Mouse (Mus musculus) hindbrain, embryonic 11.5 days (tissue): Measurements from ENCODE around the gene Rtn2. TPM values are rescaled to one million over a fixed set of nuclear protein-coding genes. Genes with fewer than 3 reads are reported as not detected.

Source experiments
- ATAC-seq: fragments of 200-750 bp; cut with Nextera tagmentation; 2 replicates; pipeline ENCODE4 v1.8.0; 2017; ENCODE audit warnings: mild to moderate bottlenecking, moderate TSS enrichment, moderate library complexity; ENCODE audit not compliant: low FRiP score
- DNase-seq: peaks from one replicate; pipeline ENCODE4 v3.0.0-alpha.2; 2015; ENCODE audit warnings: low spot score
- H3K27ac ChIP-seq: fragments of 300-500 bp; sonication (generic); 2 replicates; pipeline ENCODE4 v1.5.1; 2014; ENCODE audit warnings: mild to moderate bottlenecking, low read depth, low read length
- H3K27me3 ChIP-seq: fragments of 300-500 bp; sonication (generic); 2 replicates; pipeline ENCODE4 v1.6.1; 2014; ENCODE audit warnings: mild to moderate bottlenecking, low read length, moderate library complexity, mixed read lengths; ENCODE audit not compliant: control insufficient read depth, insufficient read depth
- H3K36me3 ChIP-seq: fragments of 300-500 bp; sonication (generic); 2 replicates; pipeline ENCODE4 v1.6.1; 2014; ENCODE audit warnings: mild to moderate bottlenecking, low read length, moderate library complexity, mixed read lengths; ENCODE audit not compliant: control insufficient read depth, insufficient read depth
- H3K4me1 ChIP-seq: fragments of 300-500 bp; sonication (generic); replicated peaks from 2 replicates; pipeline ENCODE4 v1.6.1; 2014; ENCODE audit warnings: low read length, mixed read lengths; ENCODE audit not compliant: control insufficient read depth, insufficient read depth
- H3K4me2 ChIP-seq: fragments of 300-500 bp; sonication (generic); replicated peaks from 2 replicates; pipeline ENCODE4 v1.6.1; 2014; ENCODE audit warnings: mild to moderate bottlenecking, low read depth, low read length
- H3K4me3 ChIP-seq: fragments of 300-500 bp; sonication (generic); 2 replicates; pipeline ENCODE4 v1.5.1; 2014; ENCODE audit warnings: low read depth, low read length
- H3K9ac ChIP-seq: fragments of 300-500 bp; sonication (generic); 2 replicates; pipeline ENCODE4 v1.6.1; 2014; ENCODE audit warnings: low read depth, low read length
- H3K9me3 ChIP-seq: fragments of 300-500 bp; sonication (generic); 2 replicates; pipeline ENCODE4 v1.6.1; 2016; ENCODE audit warnings: low read length; ENCODE audit not compliant: control insufficient read depth
- WGBS: fragments of 180-500 bp; shearing (Covaris S2); extraction: QIAGEN DNeasy Blood & Tissue Kit; methylation state at CpG from one replicate; pipeline ENCODE4 v1.1.7; 2014; 5-methylcytosine and 5-hydroxymethylcytosine counted together
- polyA plus RNA-seq: library from polyadenylated mRNA; unstranded; fragments of >200 nt; fragmentation: Nextera tagmentation; extraction: Ambion mirVana; gene quantifications from 2 replicates; pipeline ENCODE4 v1.2.1, GENCODE M21; 2014

Gene Rtn2
- polyA plus RNA-seq, result 49.6 and 52.1 TPM in 2 replicates

DNA sequence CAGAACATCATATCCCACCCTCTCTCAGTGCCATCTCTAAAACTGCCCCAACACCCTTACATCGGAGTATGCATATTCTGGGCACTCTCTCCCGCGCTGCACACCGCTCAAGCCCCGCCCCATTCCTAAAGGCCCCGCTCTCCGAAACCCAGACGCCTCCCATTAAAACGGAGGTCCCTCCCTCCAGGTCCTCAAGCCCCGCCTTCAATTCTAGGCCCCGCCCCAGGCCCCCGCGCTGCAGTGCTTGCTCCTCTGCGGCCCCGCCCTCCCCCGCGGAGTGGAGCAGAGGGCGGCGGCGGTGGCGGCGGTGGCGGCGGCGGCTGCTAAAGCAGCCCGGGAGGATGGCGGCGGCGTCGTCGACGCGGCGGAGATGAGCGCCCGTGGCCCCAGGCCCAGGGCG, at the start of gene Rtn2:
Rtn2 (plus strand) TSS at position 240 of the 400 bp plus-strand sequence.
- H3K9me3 ChIP-seq, result no peaks in the 10 kb centered on the region
- peak within 1 kb of the TSS; percentile 95 for H3K9ac ChIP-seq
- H3K4me1 ChIP-seq, result no peaks in the 10 kb centered on the region; the same call in none of the 2 replicates
- H3K4me3 ChIP-seq, result peak within 1 kb of the TSS; percentile 81
- peak within 1 kb of the TSS; percentile 83 for H3K27ac ChIP-seq
- ATAC-seq (peak; percentile 85), DNase-seq (peak; percentile 92)
- peaks cover 2% of the 10 kb centered on the region; the same call in 1 of the 2 replicates for H3K36me3 ChIP-seq
- peaks cover 40% of the 10 kb centered on the region for H3K27me3 ChIP-seq
- under 1% methylated on average over 36 of the region's 37 CpGs for WGBS
- peak within 1 kb of the TSS; percentile 85 for H3K4me2 ChIP-seq

DNA sequence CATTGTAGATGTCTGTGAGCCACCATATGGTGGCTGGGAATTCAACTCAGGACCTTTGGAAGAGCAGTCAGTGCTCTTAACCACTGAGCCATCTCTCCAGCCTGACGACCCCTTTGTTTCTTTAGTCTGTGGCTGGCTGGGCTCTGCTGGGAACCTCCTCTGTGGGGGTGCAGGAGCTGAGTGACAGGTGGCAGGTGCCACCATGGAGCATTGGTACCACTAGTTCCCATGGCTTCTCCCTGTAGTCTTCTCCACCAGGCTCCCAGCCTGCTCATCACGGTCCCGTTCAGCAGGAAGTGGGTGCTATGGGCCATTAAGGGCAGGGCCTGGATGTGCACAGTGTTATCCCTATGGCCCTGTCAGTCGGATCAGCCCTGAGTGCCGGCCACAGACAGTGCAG, 47.8 kb upstream of the Rtn2 start:
- no peaks in the 10 kb centered on the region for H3K27me3 ChIP-seq
- no peak overlapping the region for H3K4me2 ChIP-seq
- H3K9me3 ChIP-seq, result no peaks in the 10 kb centered on the region
- H3K4me3 ChIP-seq, result no peak overlapping the region
- DNase-seq (no peak), ATAC-seq (no peak)
- H3K9ac ChIP-seq, result no peak overlapping the region
- peaks cover under 1% of the 10 kb centered on the region; the same call in 1 of the 2 replicates for H3K4me1 ChIP-seq
- H3K36me3 ChIP-seq, result no peaks in the 10 kb centered on the region
- no peak overlapping the region for H3K27ac ChIP-seq
- 83% methylated on average over 5 of the region's 5 CpGs for WGBS

DNA sequence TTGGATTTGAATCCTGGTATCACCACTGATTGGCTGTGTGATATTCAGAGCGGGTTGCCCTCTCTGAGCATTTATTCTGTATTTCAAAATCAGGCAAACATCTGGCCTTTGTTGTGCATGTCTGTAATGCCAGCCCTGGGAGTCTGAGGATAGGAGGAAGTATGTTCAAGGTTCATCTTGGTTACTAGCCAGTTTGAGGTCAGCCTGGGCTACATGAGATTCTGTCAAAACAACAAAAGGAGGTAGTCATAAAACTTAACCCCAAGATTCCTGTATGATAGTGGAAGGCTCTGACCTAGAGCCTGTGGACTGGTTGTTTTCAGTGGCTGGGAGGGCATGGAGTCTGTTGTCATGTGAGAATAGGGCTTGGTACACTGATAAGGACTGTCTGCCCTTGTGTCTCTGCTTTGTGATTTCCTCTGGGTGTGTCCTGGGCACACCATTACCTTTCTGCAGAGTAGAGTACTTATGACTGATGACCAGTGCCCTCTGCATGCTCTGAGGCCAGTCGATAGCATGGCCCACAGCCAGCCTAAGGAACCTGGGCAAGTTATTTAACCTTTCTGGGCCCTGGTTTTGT, 47.2 kb upstream of the Rtn2 start:
- DNase-seq (no peak), ATAC-seq (no peak)
- Histone ChIP-seq H3K27ac (no peak overlapping the region), H3K4me2 (no peak overlapping the region), H3K27me3 (no peaks in the 10 kb centered on the region), H3K36me3 (no peaks in the 10 kb centered on the region), H3K4me3 (no peak overlapping the region), H3K9me3 (no peaks in the 10 kb centered on the region), H3K9ac (no peak overlapping the region), H3K4me1 (no peaks in the 10 kb centered on the region)
- WGBS, result 92% methylated on average over 2 of the region's 2 CpGs

DNA sequence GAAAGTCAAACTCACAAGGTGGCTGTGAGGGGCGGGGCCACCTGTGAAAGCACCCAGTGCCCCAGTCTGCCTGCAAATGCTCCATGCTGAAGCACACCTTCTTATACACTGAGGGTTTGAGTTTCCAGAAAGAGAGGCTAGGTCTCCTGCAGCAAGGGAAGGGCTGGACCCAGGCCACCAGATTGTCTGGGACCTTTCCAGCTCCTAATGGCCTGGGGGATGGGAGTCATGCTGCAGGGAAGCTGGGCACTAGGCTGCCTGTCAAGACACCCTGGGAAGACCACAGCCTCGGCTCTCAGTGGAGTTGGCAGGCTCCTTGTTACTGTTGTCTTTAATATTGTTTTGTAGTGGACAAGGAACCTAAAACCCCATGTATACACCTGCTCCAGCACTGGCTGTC, 46.0 kb upstream of the Rtn2 start:
- Histone ChIP-seq H3K9me3 (no peaks in the 10 kb centered on the region), H3K27me3 (no peaks in the 10 kb centered on the region), H3K36me3 (no peaks in the 10 kb centered on the region), H3K4me3 (no peak overlapping the region), H3K4me2 (no peak overlapping the region), H3K4me1 (no peaks in the 10 kb centered on the region), H3K27ac (no peak overlapping the region), H3K9ac (no peak overlapping the region)
- DNase-seq (no peak), ATAC-seq (no peak)
- 80% methylated on average over 2 of the region's 2 CpGs for WGBS

DNA sequence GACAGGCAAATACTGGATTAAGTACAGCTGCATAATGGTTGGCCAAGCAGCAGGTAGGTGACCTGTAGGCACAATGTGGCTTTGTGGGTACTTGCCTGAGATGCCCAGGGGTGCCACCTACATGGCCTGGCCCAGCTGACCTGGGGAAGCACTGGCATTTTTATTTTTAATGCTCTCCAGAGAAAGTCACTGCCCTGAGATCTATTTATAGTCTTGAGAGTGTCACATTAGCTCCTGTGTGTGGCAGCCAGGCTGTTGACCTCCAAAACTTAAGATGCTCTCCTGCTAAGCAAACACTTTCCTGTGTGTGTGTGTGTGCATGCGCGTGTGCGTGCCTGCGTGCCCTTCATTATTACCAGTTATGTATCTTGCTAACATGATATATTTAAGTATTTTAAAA, 44.1 kb upstream of the Rtn2 start:
- no peak overlapping the region for H3K27ac ChIP-seq
- H3K4me2 ChIP-seq, result no peak overlapping the region
- WGBS, result 98% methylated on average over 4 of the region's 4 CpGs
- no peaks in the 10 kb centered on the region for H3K36me3 ChIP-seq
- ATAC-seq, result no peak
- no peak overlapping the region for H3K4me3 ChIP-seq
- H3K27me3 ChIP-seq, result no peaks in the 10 kb centered on the region
- H3K4me1 ChIP-seq, result no peaks in the 10 kb centered on the region
- no peaks in the 10 kb centered on the region for H3K9me3 ChIP-seq
- no peak for DNase-seq
- H3K9ac ChIP-seq, result no peak overlapping the region

DNA sequence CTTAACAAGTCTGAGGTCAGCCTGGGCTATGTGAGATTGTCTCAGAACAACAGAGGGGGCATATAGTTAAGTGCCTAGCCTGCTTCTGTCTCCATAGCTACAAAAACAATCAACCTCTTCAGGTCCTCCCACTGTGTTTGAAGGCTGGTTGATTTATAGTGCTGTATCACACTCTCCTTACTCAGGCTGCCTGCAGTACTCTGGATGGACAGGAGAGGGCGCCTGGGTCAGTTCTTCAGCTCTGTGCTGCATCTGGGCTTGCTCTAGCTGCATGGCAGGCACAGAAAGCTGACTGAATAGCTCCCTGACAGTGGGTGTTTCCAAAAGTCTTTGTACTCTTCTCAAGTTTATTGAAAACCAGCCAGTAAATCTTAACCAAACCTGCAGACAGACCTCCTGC, 43.0 kb upstream of the Rtn2 start:
- H3K4me3 ChIP-seq, result no peak overlapping the region
- 0 out of 2 replicates have a peak, but pooled peaks cover under 1% of the 10 kb centered on the region for H3K36me3 ChIP-seq
- no peak overlapping the region for H3K4me2 ChIP-seq
- H3K27ac ChIP-seq, result no peak overlapping the region
- 0% methylated on average over 1 of the region's 1 CpGs for WGBS
- no peak overlapping the region for H3K9ac ChIP-seq
- H3K27me3 ChIP-seq, result no peaks in the 10 kb centered on the region
- ATAC-seq (peak; percentile 94), DNase-seq (peak; percentile 95)
- H3K9me3 ChIP-seq, result no peaks in the 10 kb centered on the region
- H3K4me1 ChIP-seq, result no peaks in the 10 kb centered on the region

DNA sequence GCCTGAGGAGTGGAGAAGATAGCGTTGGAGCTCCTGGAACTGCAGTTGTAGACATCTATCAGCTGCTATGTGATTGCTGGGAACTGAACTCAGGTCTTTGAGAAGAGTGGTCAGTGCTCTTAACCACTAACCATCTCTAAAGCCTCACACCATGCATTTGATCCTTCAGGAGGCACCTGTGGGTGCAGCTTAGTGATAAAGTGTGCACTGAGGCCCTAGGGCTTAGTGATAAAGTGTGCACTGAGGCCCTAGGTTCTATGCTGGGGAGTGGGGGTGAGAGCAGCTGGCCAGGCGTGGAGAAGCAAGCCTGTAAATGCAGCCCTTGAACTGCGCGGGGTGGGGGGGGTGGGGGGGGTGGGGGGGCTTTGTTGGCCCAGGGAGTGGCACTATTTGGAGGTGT, 42.4 kb upstream of the Rtn2 start:
- 0 out of 2 replicates have a peak, but pooled peaks have one; percentile 4 for ATAC-seq
- H3K4me1 ChIP-seq, result no peaks in the 10 kb centered on the region
- H3K9ac ChIP-seq, result no peak overlapping the region
- H3K27me3 ChIP-seq, result no peaks in the 10 kb centered on the region
- H3K4me2 ChIP-seq, result no peak overlapping the region
- 0 out of 2 replicates have a peak, but pooled peaks cover 3% of the 10 kb centered on the region for H3K36me3 ChIP-seq
- no peak overlapping the region for H3K4me3 ChIP-seq
- no peak overlapping the region for H3K27ac ChIP-seq
- 79% methylated on average over 1 of the region's 4 CpGs for WGBS
- DNase-seq, result no peak
- H3K9me3 ChIP-seq, result no peaks in the 10 kb centered on the region

DNA sequence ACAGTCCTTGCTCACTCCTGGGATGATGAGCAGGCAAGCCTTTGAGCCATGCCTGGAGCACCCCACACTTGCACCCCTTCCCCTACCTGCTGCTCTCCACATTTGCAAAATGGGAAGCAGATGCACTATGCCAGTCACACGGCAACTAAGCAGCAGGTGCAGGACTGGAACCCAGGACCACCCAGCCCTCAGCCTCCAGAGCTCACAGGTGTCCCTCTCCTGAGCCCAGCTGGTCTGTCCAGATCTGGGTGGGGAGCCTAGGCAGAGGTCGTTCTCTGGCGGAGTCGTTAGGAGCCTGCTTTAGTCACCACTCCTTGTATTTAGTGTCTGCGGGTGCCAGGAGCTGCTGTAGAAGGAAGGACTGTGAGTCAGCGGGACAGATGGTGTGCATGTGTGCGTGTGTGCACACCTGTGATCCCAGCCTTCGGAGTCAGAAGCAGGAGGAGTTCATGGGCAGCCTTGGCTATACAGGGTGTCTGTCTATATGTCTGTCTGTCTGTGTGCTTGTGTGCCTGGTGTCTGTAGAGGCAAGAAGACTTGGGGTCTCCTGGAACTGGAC, 41.4 kb upstream of the Rtn2 start:
- H3K36me3 ChIP-seq, result peaks cover 5% of the 10 kb centered on the region; the same call in 1 of the 2 replicates
- H3K27ac ChIP-seq, result no peak overlapping the region
- no peaks in the 10 kb centered on the region for H3K27me3 ChIP-seq
- H3K4me3 ChIP-seq, result no peak overlapping the region
- no peak for ATAC-seq
- 92% methylated on average over 8 of the region's 8 CpGs for WGBS
- no peak overlapping the region for H3K4me2 ChIP-seq
- no peaks in the 10 kb centered on the region for H3K9me3 ChIP-seq
- H3K4me1 ChIP-seq, result no peaks in the 10 kb centered on the region
- no peak overlapping the region for H3K9ac ChIP-seq
- no peak for DNase-seq

DNA sequence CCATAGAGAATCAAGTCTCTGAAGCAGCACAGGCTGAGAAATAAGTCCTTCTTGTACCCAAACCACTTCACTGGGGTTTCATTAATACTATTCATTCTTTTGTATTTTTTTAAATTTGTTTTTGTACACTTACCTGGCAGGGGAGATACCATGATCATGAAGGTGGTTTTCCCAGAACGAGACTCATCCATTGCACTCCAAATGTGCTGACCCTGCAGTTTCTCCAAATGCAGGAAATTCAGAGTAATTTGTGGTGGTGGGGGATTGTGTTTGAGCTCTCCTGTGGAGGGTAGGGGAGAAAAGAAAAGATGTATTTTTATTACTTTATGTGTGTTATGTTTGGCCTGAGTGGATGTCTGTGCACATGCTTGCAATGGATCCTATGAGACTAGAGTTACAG, 40.4 kb upstream of the Rtn2 start:
- no peaks in the 10 kb centered on the region for H3K27me3 ChIP-seq
- WGBS, result 100% methylated on average over 1 of the region's 1 CpGs
- no peak overlapping the region for H3K27ac ChIP-seq
- H3K4me3 ChIP-seq, result no peak overlapping the region
- no peak for DNase-seq
- no peaks in the 10 kb centered on the region for H3K4me1 ChIP-seq
- peaks cover 8% of the 10 kb centered on the region for H3K36me3 ChIP-seq
- H3K4me2 ChIP-seq, result no peak overlapping the region
- no peak for ATAC-seq
- no peaks in the 10 kb centered on the region for H3K9me3 ChIP-seq
- no peak overlapping the region for H3K9ac ChIP-seq
